18 mouse cellular contexts compared by ENCODE assay signal in genomic region chr7:103477106-103477505, GRCm38 (mm10). TPM values are rescaled to one million over a fixed set of nuclear protein-coding genes. Genes with fewer than 3 reads are reported as not detected.
"Had no signal": no experiment of that assay in that cellular context is flagged by ENCODE, and none has a peak within 500 bp of the region (broad histone marks: within the 10 kb centered on the region; RNA-seq: fewer than 3 reads in every experiment).

No protein-coding gene starts in this region.

RNA-seq across cellular contexts. Expression of gene Olfr608, which starts 7.4 kb away (rescaled TPM):
- total RNA-seq: megakaryocyte, adult 5-6 weeks; megakaryocyte-erythroid progenitor cell, adult 5-6 weeks; monocyte, adult 5-6 weeks; neutrophil, adult 5-6 weeks had no signal
- polyA plus RNA-seq: liver, embryonic 16.5 days; lung, embryonic 14.5 days; lung, embryonic 16.5 days; midbrain, embryonic 10.5 days; midbrain, embryonic 12.5 days; midbrain, embryonic 14.5 days; midbrain, embryonic 16.5 days; neural tube, embryonic 12.5 days; spleen, adult 2 months; stomach, embryonic 15.5 days; stomach, postnatal 0 days; testis, adult 2 months; thymus, adult 2 months; urinary bladder, adult 2 months had no signal

RNA-seq across cellular contexts. Expression of gene Olfr607, which starts 13.2 kb away (rescaled TPM):
- total RNA-seq: megakaryocyte, adult 5-6 weeks; megakaryocyte-erythroid progenitor cell, adult 5-6 weeks; monocyte, adult 5-6 weeks; neutrophil, adult 5-6 weeks had no signal
- polyA plus RNA-seq: liver, embryonic 16.5 days; lung, embryonic 14.5 days; lung, embryonic 16.5 days; midbrain, embryonic 10.5 days; midbrain, embryonic 12.5 days; midbrain, embryonic 14.5 days; midbrain, embryonic 16.5 days; neural tube, embryonic 12.5 days; spleen, adult 2 months; stomach, embryonic 15.5 days; stomach, postnatal 0 days; testis, adult 2 months; thymus, adult 2 months; urinary bladder, adult 2 months had no signal

RNA-seq across cellular contexts. Expression of gene Olfr609, which starts 20.8 kb away (rescaled TPM):
- total RNA-seq: megakaryocyte, adult 5-6 weeks; megakaryocyte-erythroid progenitor cell, adult 5-6 weeks; monocyte, adult 5-6 weeks; neutrophil, adult 5-6 weeks had no signal
- polyA plus RNA-seq: liver, embryonic 16.5 days; lung, embryonic 14.5 days; lung, embryonic 16.5 days; midbrain, embryonic 10.5 days; midbrain, embryonic 12.5 days; midbrain, embryonic 14.5 days; midbrain, embryonic 16.5 days; neural tube, embryonic 12.5 days; spleen, adult 2 months; stomach, embryonic 15.5 days; stomach, postnatal 0 days; testis, adult 2 months; thymus, adult 2 months; urinary bladder, adult 2 months had no signal

RNA-seq across cellular contexts. Expression of gene Olfr606, which starts 28.3 kb away (rescaled TPM):
- total RNA-seq: megakaryocyte, adult 5-6 weeks; megakaryocyte-erythroid progenitor cell, adult 5-6 weeks; monocyte, adult 5-6 weeks; neutrophil, adult 5-6 weeks had no signal
- polyA plus RNA-seq: liver, embryonic 16.5 days; lung, embryonic 14.5 days; lung, embryonic 16.5 days; midbrain, embryonic 10.5 days; midbrain, embryonic 12.5 days; midbrain, embryonic 14.5 days; midbrain, embryonic 16.5 days; neural tube, embryonic 12.5 days; spleen, adult 2 months; stomach, embryonic 15.5 days; stomach, postnatal 0 days; testis, adult 2 months; thymus, adult 2 months; urinary bladder, adult 2 months had no signal

RNA-seq across cellular contexts. Expression of gene Olfr605, which starts 31.9 kb away (rescaled TPM):
- total RNA-seq: megakaryocyte, adult 5-6 weeks; megakaryocyte-erythroid progenitor cell, adult 5-6 weeks; monocyte, adult 5-6 weeks; neutrophil, adult 5-6 weeks had no signal
- polyA plus RNA-seq: liver, embryonic 16.5 days; lung, embryonic 14.5 days; lung, embryonic 16.5 days; midbrain, embryonic 10.5 days; midbrain, embryonic 12.5 days; midbrain, embryonic 14.5 days; midbrain, embryonic 16.5 days; neural tube, embryonic 12.5 days; spleen, adult 2 months; stomach, embryonic 15.5 days; stomach, postnatal 0 days; testis, adult 2 months; thymus, adult 2 months; urinary bladder, adult 2 months had no signal
